16 mouse cellular contexts compared by ENCODE assay signal in genomic region chr2:68465266-68466123, GRCm38 (mm10). TPM values are rescaled to one million over a fixed set of nuclear protein-coding genes. Genes with fewer than 3 reads are reported as not detected.
DNase-seq lines count a peak whose midpoint lies in the region; ATAC-seq and TF ChIP-seq lines count a peak whose summit lies in the region.
"Had no signal": no experiment of that assay in that cellular context is flagged by ENCODE, and none has a peak within 500 bp of the region (broad histone marks: within the 10 kb centered on the region; RNA-seq: fewer than 3 reads in every experiment).

No protein-coding gene starts in this region.

- no peak overlapping the region for H3K9ac ChIP-seq in intestine, embryonic 16.5 days (ENCODE audit: low read depth, low read length)
- H3K9ac ChIP-seq in intestine, postnatal 0 days (ENCODE audit: low read depth, low read length): no peak overlapping the region
- H3K9ac ChIP-seq in heart, embryonic 16.5 days (ENCODE audit: low read length): peak overlapping the region; percentile 60
- H3K9ac ChIP-seq: embryonic facial prominence, embryonic 15.5 days; hindbrain, embryonic 14.5 days; liver, embryonic 13.5 days; neural tube, embryonic 15.5 days had no signal

- peaks cover 6% of the 10 kb centered on the region; the same call in 1 of the 2 replicates for H3K4me1 ChIP-seq in intestine, embryonic 16.5 days (ENCODE audit: control insufficient read depth, insufficient read depth, low read length)
- H3K4me1 ChIP-seq in intestine, postnatal 0 days (replicated peaks; ENCODE audit: control insufficient read depth, insufficient read depth, low read length): no peaks in the 10 kb centered on the region
- peaks cover 59% of the 10 kb centered on the region for H3K4me1 ChIP-seq in heart, embryonic 16.5 days (ENCODE audit: control insufficient read depth, insufficient read depth, low read length)

- peak; percentile 57 for DNase-seq in cerebellum, adult 9-10 months
- DNase-seq in cerebellum, adult 18-20 months: no peak
- DNase-seq in lung, postnatal 36 days: peak; percentile 61
- no peak for DNase-seq in spleen, adult 12 weeks (ENCODE audit: low spot score)
- no peak for DNase-seq in kidney, adult 9 months
- DNase-seq: B cell, adult 2 months; layer of hippocampus, postnatal 36 days; liver, embryonic 13.5 days; midbrain, embryonic 14.5 days; right cerebral cortex, postnatal 14 days had no signal

- no peaks in the 10 kb centered on the region for H3K27me3 ChIP-seq in intestine, embryonic 16.5 days (replicated peaks; ENCODE audit: control insufficient read depth, insufficient read depth, low read length)
- no peaks in the 10 kb centered on the region for H3K27me3 ChIP-seq in intestine, postnatal 0 days (replicated peaks; ENCODE audit: control insufficient read depth, insufficient read depth, low read length)
- H3K27me3 ChIP-seq in heart, embryonic 16.5 days (ENCODE audit: control insufficient read depth, insufficient read depth, low read length): no peaks in the 10 kb centered on the region
- H3K27me3 ChIP-seq: embryonic facial prominence, embryonic 15.5 days; neural tube, embryonic 15.5 days had no signal

- H3K27ac ChIP-seq in intestine, embryonic 16.5 days (ENCODE audit: low read length): no peak overlapping the region
- no peak overlapping the region for H3K27ac ChIP-seq in intestine, postnatal 0 days (ENCODE audit: low read depth, low read length)
- peak overlapping the region; percentile 88 for H3K27ac ChIP-seq in heart, embryonic 16.5 days (ENCODE audit: low read length)
- H3K27ac ChIP-seq: embryonic facial prominence, embryonic 15.5 days; hindbrain, embryonic 14.5 days; liver, embryonic 13.5 days; neural tube, embryonic 15.5 days had no signal

- TF ChIP-seq CTCF in intestine, postnatal 0 days (IDR thresholded peaks at IDR 0.05; ENCODE audit: low read depth): no peak

- ATAC-seq in intestine, embryonic 16.5 days: no peak
- ATAC-seq in intestine, postnatal 0 days: no peak
- 0 out of 2 replicates have a peak, but pooled peaks have one; percentile 15 for ATAC-seq in heart, embryonic 16.5 days (replicated peaks; ENCODE audit: extremely low read depth, insufficient read depth, low FRiP score)

- 68% methylated on average over 19 of the region's 19 CpGs for WGBS in intestine, embryonic 16.5 days
- WGBS in intestine, postnatal 0 days: 68% methylated on average over 19 of the region's 19 CpGs
- 42% methylated on average over 19 of the region's 19 CpGs for WGBS in heart, embryonic 16.5 days

- no peak overlapping the region for H3K4me3 ChIP-seq in intestine, embryonic 16.5 days (ENCODE audit: low read length)
- no peak overlapping the region for H3K4me3 ChIP-seq in intestine, postnatal 0 days (ENCODE audit: low read depth, low read length)
- H3K4me3 ChIP-seq in heart, embryonic 16.5 days (ENCODE audit: low read length): peak overlapping the region; percentile 16; the same call in 1 of the 2 replicates
- H3K4me3 ChIP-seq: embryonic facial prominence, embryonic 15.5 days; liver, embryonic 13.5 days; neural tube, embryonic 15.5 days had no signal

- H3K9me3 ChIP-seq in intestine, embryonic 16.5 days (ENCODE audit: control insufficient read depth, low read length): no peaks in the 10 kb centered on the region
- no peaks in the 10 kb centered on the region for H3K9me3 ChIP-seq in intestine, postnatal 0 days (ENCODE audit: control insufficient read depth)
- H3K9me3 ChIP-seq in heart, embryonic 16.5 days (replicated peaks; ENCODE audit: control insufficient read depth, low read length): no peaks in the 10 kb centered on the region
- H3K9me3 ChIP-seq: embryonic facial prominence, embryonic 15.5 days; liver, embryonic 13.5 days; neural tube, embryonic 15.5 days had no signal

- H3K36me3 ChIP-seq in intestine, embryonic 16.5 days (ENCODE audit: control insufficient read depth, insufficient read depth, low read length): no peaks in the 10 kb centered on the region
- H3K36me3 ChIP-seq in intestine, postnatal 0 days (ENCODE audit: control insufficient read depth, insufficient read depth): no peaks in the 10 kb centered on the region
- H3K36me3 ChIP-seq in heart, embryonic 16.5 days (ENCODE audit: control insufficient read depth, insufficient read depth): peaks cover 2% of the 10 kb centered on the region; the same call in 1 of the 2 replicates
- H3K36me3 ChIP-seq: embryonic facial prominence, embryonic 15.5 days; liver, embryonic 13.5 days; neural tube, embryonic 15.5 days had no signal

- H3K4me2 ChIP-seq in intestine, embryonic 16.5 days (ENCODE audit: low read depth, low read length): 0 out of 2 replicates have a peak overlapping the region, but pooled peaks have one; percentile 6
- H3K4me2 ChIP-seq in intestine, postnatal 0 days (replicated peaks; ENCODE audit: low read depth): no peak overlapping the region
- H3K4me2 ChIP-seq in heart, embryonic 16.5 days (ENCODE audit: low read depth, low read length): peak overlapping the region; percentile 53
- H3K4me2 ChIP-seq: embryonic facial prominence, embryonic 15.5 days; hindbrain, embryonic 14.5 days; liver, embryonic 13.5 days; neural tube, embryonic 15.5 days had no signal

RNA-seq across cellular contexts. Expression of gene Stk39, which starts 6.6 kb away (rescaled TPM):
- polyA plus RNA-seq in intestine, embryonic 16.5 days (2015; fragmentation: Nextera tagmentation; extraction: Ambion mirVana): 4.5 and 5.9 TPM in 2 replicates
- 10.1 and 16.6 TPM in 2 replicates for polyA plus RNA-seq in intestine, postnatal 0 days (2015; fragmentation: Nextera tagmentation; extraction: Ambion mirVana)
- polyA plus RNA-seq in heart, embryonic 16.5 days (2015; fragmentation: Nextera tagmentation; extraction: Ambion mirVana): 61.8 and 66.0 TPM in 2 replicates

Comparison
In these comparisons a context has a peak if more than half of its experiments do, and no peak if none do; other contexts are left out.
1. DNase-seq: peak in cerebellum, adult 9-10 months (single experiment) and lung, postnatal 36 days (single experiment); none in cerebellum, adult 18-20 months (0 of 2), spleen, adult 12 weeks (single experiment) and kidney, adult 9 months (single experiment).